Mouse (Mus musculus): ENCODE data around the gene Glb1. TPM values are rescaled to one million over a fixed set of nuclear protein-coding genes. Genes with fewer than 3 reads are reported as not detected.

Gene Glb1
- total RNA-seq, 2 experiments from 2014 or later = 13.9 to 15.1 TPM

- DNase-seq = no peak
These were observed 42.0 kb downstream of the Glb1 start for GRCm38 (mm10) chr9:114442893-114443292.

GRCm38 (mm10) chr9:114443351-114443750, 42.5 kb downstream of the Glb1 start:
- no peak for DNase-seq

GRCm38 (mm10) chr9:114446887-114447286, 46.0 kb downstream of the Glb1 start:
- no peak for DNase-seq

GRCm38 (mm10) chr9:114448700-114449099, 47.8 kb downstream of the Glb1 start:
- no peak for DNase-seq

- DNase-seq = no peak
These were observed 48.4 kb downstream of the Glb1 start for GRCm38 (mm10) chr9:114449120-114449754.

GRCm38 (mm10) chr9:114451615-114452014, 50.7 kb downstream of the Glb1 start:
- no peak for DNase-seq

- DNase-seq = no peak
These were observed 51.5 kb downstream of the Glb1 start for GRCm38 (mm10) chr9:114452418-114452817.

- no peak for DNase-seq
These were observed 54.5 kb downstream of the Glb1 start for GRCm38 (mm10) chr9:114455420-114455819.

GRCm38 (mm10) chr9:114458436-114458835, 57.6 kb downstream of the Glb1 start:
- DNase-seq = no peak

- no peak for DNase-seq
These were observed 61.7 kb downstream of the Glb1 start for GRCm38 (mm10) chr9:114462569-114462968.

GRCm38 (mm10) chr9:114465442-114465841, 64.6 kb downstream of the Glb1 start:
- no peak for DNase-seq

- no peak for DNase-seq
These were observed 66.0 kb downstream of the Glb1 start for GRCm38 (mm10) chr9:114466871-114467270.

GRCm38 (mm10) chr9:114468217-114468616, 67.3 kb downstream of the Glb1 start:
- DNase-seq = no peak

GRCm38 (mm10) chr9:114468701-114469100, 67.8 kb downstream of the Glb1 start:
- DNase-seq = no peak

GRCm38 (mm10) chr9:114471892-114472291, 71.0 kb downstream of the Glb1 start:
- DNase-seq = no peak

GRCm38 (mm10) chr9:114477019-114477418, 76.1 kb downstream of the Glb1 start:
- no peak for DNase-seq

GRCm38 (mm10) chr9:114480940-114481339, 80.1 kb downstream of the Glb1 start:
- DNase-seq = no peak

- DNase-seq = no peak
These were observed 83.9 kb downstream of the Glb1 start for GRCm38 (mm10) chr9:114484771-114485170.

- no peak for DNase-seq
These were observed 85.9 kb downstream of the Glb1 start for GRCm38 (mm10) chr9:114486808-114487207.

GRCm38 (mm10) chr9:114487481-114488258, 86.8 kb downstream of the Glb1 start:
- DNase-seq = no peak

- DNase-seq = no peak
These were observed 95.6 kb downstream of the Glb1 start for GRCm38 (mm10) chr9:114496469-114496868.

- DNase-seq = peak; percentile 61 to 90
These were observed 97.3 kb downstream of the Glb1 start for GRCm38 (mm10) chr9:114498218-114498617.

GRCm38 (mm10) chr9:114499783-114500515, 99.1 kb downstream of the Glb1 start:
- peak; percentile 39 to 70 for DNase-seq

Data from heart, adult 18-20 months (tissue).